Mouse (Mus musculus) stomach, postnatal 0 days (tissue): ENCODE measurements around the gene Traf3ip2. TPM values are rescaled to one million over a fixed set of nuclear protein-coding genes. Genes with fewer than 3 reads are reported as not detected.

ENCODE experiments used
- ATAC-seq: fragments of 200-750 bp; cut with Nextera tagmentation; 2 replicates; pipeline ENCODE4 v1.8.0; 2017; ENCODE audit not compliant: low FRiP score, low TSS enrichment
- DNase-seq: peaks from one replicate; pipeline ENCODE4 v3.0.0-alpha.2; 2016; ENCODE audit warnings: low spot score
- H3K27ac ChIP-seq: fragments of 300-500 bp; sonication (generic); replicated peaks from 2 replicates; pipeline ENCODE4 v1.5.1; 2014; ENCODE audit warnings: mild to moderate bottlenecking, control low read depth
- H3K27me3 ChIP-seq: fragments of 300-500 bp; sonication (generic); 2 replicates; pipeline ENCODE4 v1.6.1; 2014; ENCODE audit warnings: low read length; ENCODE audit not compliant: control insufficient read depth, insufficient read depth
- H3K36me3 ChIP-seq: fragments of 300-500 bp; sonication (generic); 2 replicates; pipeline ENCODE4 v1.6.1; 2014; ENCODE audit warnings: low read length, mixed read lengths; ENCODE audit not compliant: control insufficient read depth, insufficient read depth
- H3K4me1 ChIP-seq: fragments of 300-500 bp; sonication (generic); replicated peaks from 2 replicates; pipeline ENCODE4 v1.6.1; 2014; ENCODE audit warnings: antibody characterized with exemption; ENCODE audit not compliant: control insufficient read depth, insufficient read depth
- H3K4me2 ChIP-seq: fragments of 300-500 bp; sonication (generic); replicated peaks from 2 replicates; pipeline ENCODE4 v1.6.1; 2014; ENCODE audit warnings: low read depth, mild to moderate bottlenecking, control low read depth, moderate library complexity
- H3K4me3 ChIP-seq: fragments of 300-500 bp; sonication (generic); 2 replicates; pipeline ENCODE4 v1.5.1; 2014; ENCODE audit warnings: low read depth, low read length, control low read depth
- H3K9ac ChIP-seq: fragments of 300-500 bp; sonication (generic); 2 replicates; pipeline ENCODE4 v1.6.1; 2014; ENCODE audit warnings: mild to moderate bottlenecking, low read length, control low read depth, mixed read lengths
- H3K9me3 ChIP-seq: fragments of 300-500 bp; sonication (generic); 2 replicates; pipeline ENCODE4 v1.6.1; 2016; ENCODE audit warnings: low read length; ENCODE audit not compliant: control insufficient read depth
- CTCF ChIP-seq: IDR thresholded peaks from 2 replicates; pipeline ENCODE4 v1.5.1; 2016; ENCODE audit warnings: antibody characterized with exemption, low read depth, mild to moderate bottlenecking, moderate library complexity
- EP300 ChIP-seq: optimal IDR thresholded peaks from 2 replicates; pipeline ENCODE3; 2016; ENCODE audit warnings: antibody characterized with exemption
- WGBS: fragments of 180-500 bp; shearing (Covaris S2); extraction: QIAGEN DNeasy Blood & Tissue Kit; methylation state at CpG from one replicate; pipeline ENCODE4 v1.1.7; 2014; 5-methylcytosine and 5-hydroxymethylcytosine counted together
- polyA plus RNA-seq: library from polyadenylated mRNA; unstranded; fragments of >200 nt; fragmentation: Nextera tagmentation; extraction: Ambion mirVana; gene quantifications from 2 replicates; pipeline ENCODE4 v1.2.1, GENCODE M21; 2015

Traf3ip2 gene
- polyA plus RNA-seq, 1 experiment from 2014 or later: 19.4 TPM

DNA sequence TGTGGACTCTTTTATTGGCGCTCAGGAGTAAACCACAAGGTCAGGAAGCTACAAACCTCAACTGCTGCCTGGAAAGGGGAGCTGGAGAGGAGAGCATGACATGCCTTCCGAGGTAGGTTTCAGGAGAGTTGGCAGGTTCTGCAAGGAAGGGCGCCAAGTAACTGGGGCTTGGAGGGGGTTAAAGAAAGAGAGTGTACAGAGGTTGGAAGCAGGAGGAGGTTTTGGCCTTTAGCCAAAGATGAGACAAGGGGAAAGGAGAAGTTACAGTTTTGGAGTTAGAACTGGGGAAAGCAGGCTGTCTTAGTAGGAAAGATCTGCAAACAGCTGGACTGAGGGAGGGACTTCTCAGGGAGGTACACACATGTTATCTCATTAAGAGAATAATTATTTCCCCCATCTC is 16.9 kb upstream of the Traf3ip2 start:
- ATAC-seq (peak; percentile 38; the same call in 1 of the 2 replicates), DNase-seq (no peak)
- H3K4me3 ChIP-seq: no peak overlapping the region
- no peaks in the 10 kb centered on the region for H3K4me1 ChIP-seq
- H3K9ac ChIP-seq: no peak overlapping the region
- 30% methylated on average over 3 of the region's 3 CpGs for WGBS
- peak overlapping the region; percentile 83 for H3K27ac ChIP-seq
- no peaks in the 10 kb centered on the region; the same call in 1 of the 2 replicates for H3K9me3 ChIP-seq
- no peak overlapping the region; the same call in 1 of the 2 replicates for H3K4me2 ChIP-seq
- no peaks in the 10 kb centered on the region for H3K36me3 ChIP-seq
- no peak for TF ChIP-seq CTCF
- TF ChIP-seq EP300: no peak
- H3K27me3 ChIP-seq: no peaks in the 10 kb centered on the region

DNA sequence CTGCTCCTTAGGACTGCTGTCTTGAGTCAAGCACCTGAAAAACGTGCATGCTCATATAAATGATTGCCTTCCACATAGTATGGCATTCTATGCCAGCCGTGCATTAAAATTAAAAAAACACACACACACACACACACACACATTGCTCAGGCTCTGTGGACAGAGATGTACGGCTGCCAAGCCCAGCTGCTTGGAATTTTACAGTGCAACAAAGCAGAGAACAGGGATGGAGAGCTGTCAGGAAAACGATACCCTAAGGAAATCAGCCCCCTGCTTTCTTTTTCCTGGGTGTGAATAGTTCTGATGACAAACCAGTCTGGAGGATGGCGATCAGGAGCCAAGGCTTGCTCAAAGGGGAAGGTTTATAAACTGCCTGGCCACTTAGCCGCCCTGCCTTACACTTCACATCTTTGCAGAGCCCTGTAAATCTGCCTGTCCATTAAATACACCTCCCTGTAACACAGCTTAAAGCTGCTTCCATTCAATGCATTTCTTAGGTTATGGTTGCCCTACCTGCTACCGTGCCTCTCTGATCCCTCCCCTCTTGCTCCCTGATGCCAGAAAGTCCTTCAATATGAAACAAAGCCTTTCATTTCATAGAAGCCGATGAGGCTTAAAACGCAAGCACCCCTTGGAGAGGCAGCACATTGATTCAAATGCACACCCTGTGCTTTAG is 15.5 kb upstream of the Traf3ip2 start:
- Histone ChIP-seq H3K4me1 (no peaks in the 10 kb centered on the region), H3K27me3 (no peaks in the 10 kb centered on the region), H3K27ac (no peak overlapping the region; the same call in 1 of the 2 replicates), H3K9ac (no peak overlapping the region), H3K4me3 (no peak overlapping the region), H3K9me3 (no peaks in the 10 kb centered on the region; the same call in 1 of the 2 replicates), H3K4me2 (no peak overlapping the region), H3K36me3 (no peaks in the 10 kb centered on the region)
- TF ChIP-seq EP300 (no peak), CTCF (no peak)
- no peak for ATAC-seq
- 39% methylated on average over 9 of the region's 9 CpGs for WGBS
- DNase-seq: no peak

DNA sequence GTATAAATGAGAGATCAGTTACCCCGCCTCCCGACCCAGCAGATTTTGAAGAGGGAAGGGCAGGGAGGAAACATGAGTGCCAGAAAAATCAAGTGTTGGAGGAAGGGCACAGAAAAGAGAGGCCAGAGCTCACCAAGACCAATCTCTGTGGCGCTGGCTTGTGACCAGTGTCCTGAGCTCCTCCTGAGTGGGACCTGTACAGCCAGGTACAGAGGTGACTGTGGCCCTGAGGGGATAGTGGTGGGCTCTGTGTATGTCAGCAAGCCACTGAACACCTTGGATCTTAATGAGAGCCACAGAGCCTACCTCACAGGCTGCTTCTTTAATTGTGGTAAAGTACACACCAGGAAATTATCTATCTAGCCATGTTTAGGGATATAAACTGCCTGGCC is 14.9 kb upstream of the Traf3ip2 start:
- no peak overlapping the region for H3K4me2 ChIP-seq
- ATAC-seq (no peak), DNase-seq (no peak)
- H3K27ac ChIP-seq: no peak overlapping the region
- H3K9ac ChIP-seq: no peak overlapping the region
- no peaks in the 10 kb centered on the region for H3K4me1 ChIP-seq
- WGBS: 51% methylated on average over 3 of the region's 3 CpGs
- H3K27me3 ChIP-seq: no peaks in the 10 kb centered on the region
- TF ChIP-seq CTCF (no peak), EP300 (no peak)
- no peaks in the 10 kb centered on the region for H3K36me3 ChIP-seq
- H3K9me3 ChIP-seq: no peaks in the 10 kb centered on the region; the same call in 1 of the 2 replicates
- H3K4me3 ChIP-seq: no peak overlapping the region

DNA sequence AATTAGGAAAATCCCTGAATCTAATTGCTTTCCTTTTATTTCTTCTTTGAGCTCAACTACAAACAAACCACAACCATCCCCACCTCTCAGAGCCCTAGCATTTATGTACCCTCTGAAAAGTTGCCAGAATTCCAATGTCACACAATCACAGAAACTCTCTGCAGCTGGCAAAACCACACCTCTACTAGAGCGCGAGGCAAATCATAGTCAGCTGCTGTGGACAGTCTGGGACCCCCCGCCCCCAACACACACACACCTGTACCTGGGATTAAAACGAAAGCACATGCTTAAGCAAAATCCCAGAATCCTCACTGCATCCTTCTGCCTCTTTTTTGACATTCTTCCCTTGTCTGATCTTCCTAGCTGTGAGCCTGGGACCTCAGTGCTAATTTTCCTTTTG is 13.1 kb upstream of the Traf3ip2 start:
- WGBS: 82% methylated on average over 4 of the region's 4 CpGs
- Histone ChIP-seq H3K4me2 (no peak overlapping the region), H3K9me3 (no peaks in the 10 kb centered on the region), H3K4me3 (no peak overlapping the region), H3K36me3 (no peaks in the 10 kb centered on the region), H3K27me3 (no peaks in the 10 kb centered on the region), H3K4me1 (no peaks in the 10 kb centered on the region), H3K9ac (no peak overlapping the region), H3K27ac (no peak overlapping the region)
- DNase-seq (no peak), ATAC-seq (no peak)
- TF ChIP-seq CTCF (no peak), EP300 (no peak)

DNA sequence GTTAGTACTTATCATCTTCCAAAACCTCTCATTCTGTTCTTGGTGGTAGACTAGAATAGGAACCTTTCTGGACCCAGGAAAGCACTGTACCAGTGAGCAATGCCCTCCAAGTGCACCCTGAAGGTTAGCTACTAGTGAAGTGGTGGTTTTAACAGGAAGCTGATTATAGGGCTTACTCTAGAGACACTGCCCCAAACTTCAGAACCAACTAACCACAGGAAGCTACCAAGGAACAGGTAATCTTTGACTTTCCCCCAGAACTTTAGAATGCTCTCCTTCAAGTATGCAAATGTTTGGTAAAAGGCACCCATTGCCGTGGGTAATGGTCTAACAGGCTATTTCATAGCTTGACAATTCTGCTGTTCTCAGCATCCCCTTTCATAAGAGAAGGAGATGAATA is 12.6 kb upstream of the Traf3ip2 start:
- H3K4me1 ChIP-seq: no peaks in the 10 kb centered on the region
- H3K9me3 ChIP-seq: 0 out of 2 replicates have a peak, but pooled peaks cover under 1% of the 10 kb centered on the region
- ATAC-seq (no peak), DNase-seq (no peak)
- TF ChIP-seq CTCF: no peak
- no peak for TF ChIP-seq EP300
- H3K36me3 ChIP-seq: no peaks in the 10 kb centered on the region
- no peak overlapping the region for H3K4me2 ChIP-seq
- no peak overlapping the region for H3K27ac ChIP-seq
- H3K9ac ChIP-seq: no peak overlapping the region
- no peaks in the 10 kb centered on the region for H3K27me3 ChIP-seq
- 66% methylated on average over 1 of the region's 1 CpGs for WGBS
- H3K4me3 ChIP-seq: no peak overlapping the region

DNA sequence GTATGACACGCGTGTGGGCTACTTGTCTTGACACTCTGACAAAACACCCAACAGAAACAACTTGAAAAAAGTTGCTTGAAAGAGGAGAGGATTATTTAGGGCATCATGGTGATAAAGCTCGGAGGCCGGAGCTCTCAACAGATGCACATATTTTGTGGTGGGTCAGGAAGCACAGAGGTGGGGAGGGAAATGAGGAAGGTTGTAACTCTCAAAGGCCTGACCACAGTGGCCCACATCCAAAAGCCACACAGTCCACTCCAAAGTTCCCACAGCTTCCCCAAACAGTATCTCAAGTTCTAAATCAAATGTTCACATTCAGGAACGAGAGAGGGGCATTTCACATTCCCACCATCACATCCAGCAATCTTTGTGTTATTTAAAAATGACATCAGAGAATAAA is 11.7 kb upstream of the Traf3ip2 start:
- no peak overlapping the region for H3K27ac ChIP-seq
- TF ChIP-seq CTCF (no peak), EP300 (no peak)
- H3K36me3 ChIP-seq: no peaks in the 10 kb centered on the region
- no peaks in the 10 kb centered on the region for H3K4me1 ChIP-seq
- no peak overlapping the region for H3K9ac ChIP-seq
- no peaks in the 10 kb centered on the region for H3K27me3 ChIP-seq
- no peak overlapping the region for H3K4me2 ChIP-seq
- H3K9me3 ChIP-seq: 0 out of 2 replicates have a peak, but pooled peaks cover 3% of the 10 kb centered on the region
- WGBS: 77% methylated on average over 5 of the region's 5 CpGs
- ATAC-seq: no peak
- no peak overlapping the region for H3K4me3 ChIP-seq
- no peak for DNase-seq
